Mouse (Mus musculus): ENCODE data around the gene E4f1.

DNA sequence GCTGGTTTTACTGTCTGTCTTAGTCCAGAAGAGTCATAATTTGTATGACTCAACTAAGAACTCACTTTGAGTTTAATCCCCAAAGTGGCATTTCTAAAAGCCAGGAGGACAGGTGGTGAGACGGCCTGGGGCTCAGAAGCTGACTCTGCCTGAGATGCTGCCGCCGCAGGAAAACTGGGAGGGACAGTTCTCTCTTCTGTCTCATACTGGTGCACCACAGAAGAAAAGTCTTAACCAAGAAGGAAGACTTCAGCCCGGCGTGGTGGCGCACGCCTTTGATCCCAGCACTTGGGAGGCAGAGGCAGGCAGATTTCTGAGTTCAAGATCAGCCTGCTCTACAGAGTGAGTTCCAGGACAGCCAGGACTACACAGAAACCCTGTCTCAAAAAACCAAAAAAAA is 44.2 kb downstream of the E4f1 start:
- TF ChIP-seq CTCF (IDR thresholded peaks at IDR 0.05; ENCODE audit: low read depth, low read length) (no peak), POLR2AphosphoS5 (IDR thresholded peaks at IDR 0.05; ENCODE audit: insufficient replicate concordance, low read depth, low read length) (no peak), GATA1 (IDR thresholded peaks at IDR 0.05; ENCODE audit: borderline replicate concordance, low read length) (no peak), GATA2 (IDR thresholded peaks at IDR 0.05; ENCODE audit: borderline replicate concordance, low read depth, low read length) (no peak), TAL1 (conservative IDR thresholded peaks at IDR 0.05; ENCODE audit: low read depth, low read length) (no peak)
